ENCODE assay signal across 33 mouse cellular contexts in the genomic region with DNA sequence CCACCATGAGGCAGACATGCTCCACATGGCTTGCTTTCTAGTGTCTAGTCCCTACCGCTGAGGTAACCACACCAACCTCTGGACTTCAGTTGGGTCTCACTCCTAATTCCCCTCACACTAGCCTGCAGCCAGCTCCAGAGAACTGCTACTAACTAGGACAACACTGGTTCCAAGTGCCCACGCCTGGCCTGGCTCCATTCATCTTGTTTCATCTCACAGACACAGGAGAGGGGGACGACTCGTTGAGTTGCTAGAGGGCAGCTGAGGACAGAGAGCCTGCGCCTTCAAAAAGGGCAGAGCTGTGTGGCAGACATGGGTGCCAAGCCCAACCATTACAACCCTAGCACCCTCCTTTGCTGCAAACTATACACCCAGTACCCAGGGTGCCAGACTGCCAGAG.
A peak's percentile ranks its signal among the peaks of the same experiment; 100 is the strongest.
DNase-seq lines count a peak whose midpoint lies in the region; ATAC-seq and TF ChIP-seq lines count a peak whose summit lies in the region.
"Had no signal": no experiment of that assay in that cellular context is flagged by ENCODE, and none has a peak within 500 bp of the region (broad histone marks: within the 10 kb centered on the region; RNA-seq: fewer than 3 reads in every experiment).

No protein-coding gene starts in this region.

- no peak overlapping the region for H3K4me2 ChIP-seq in liver, postnatal 0 days (ENCODE audit: low read depth, low read length)
- H3K4me2 ChIP-seq: embryonic facial prominence, embryonic 12.5 days; forebrain, embryonic 15.5 days; heart, embryonic 13.5 days; hindbrain, embryonic 15.5 days; liver, embryonic 12.5 days; stomach, embryonic 15.5 days had no signal

- H3K9me3 ChIP-seq in liver, postnatal 0 days (ENCODE audit: low read length), result no peaks in the 10 kb centered on the region
- H3K9me3 ChIP-seq: embryonic facial prominence, embryonic 12.5 days; forebrain, embryonic 15.5 days; heart, embryonic 13.5 days; hindbrain, embryonic 15.5 days; liver, embryonic 12.5 days; stomach, embryonic 15.5 days had no signal

- intact Hi-C loops in left cerebral cortex, postnatal 14 days (cut with DNase I), result no loop called here
- intact Hi-C loops in gastrocnemius, postnatal 36 days (cut with DNase I), result no loop called here

- WGBS in liver, postnatal 0 days (ENCODE audit: insufficient replicate concordance), result 64% methylated on average over 5 of the region's 5 CpGs

- no peaks in the 10 kb centered on the region for H3K27me3 ChIP-seq in liver, postnatal 0 days (ENCODE audit: insufficient read depth, low read length)
- H3K27me3 ChIP-seq: embryonic facial prominence, embryonic 12.5 days; forebrain, embryonic 15.5 days; heart, embryonic 13.5 days; hindbrain, embryonic 15.5 days; liver, embryonic 12.5 days; megakaryocyte, embryonic 14.5 days; stomach, embryonic 15.5 days had no signal

- no peaks in the 10 kb centered on the region for H3K36me3 ChIP-seq in liver, postnatal 0 days (replicated peaks; ENCODE audit: insufficient read depth, low read length)
- H3K36me3 ChIP-seq: embryonic facial prominence, embryonic 12.5 days; forebrain, embryonic 15.5 days; G1E; heart, embryonic 13.5 days; hindbrain, embryonic 15.5 days; liver, embryonic 12.5 days; stomach, embryonic 15.5 days had no signal

- H3K4me1 ChIP-seq in liver, postnatal 0 days (ENCODE audit: insufficient read depth), result no peaks in the 10 kb centered on the region
- H3K4me1 ChIP-seq: embryonic facial prominence, embryonic 12.5 days; liver, embryonic 12.5 days; megakaryocyte, embryonic 14.5 days; stomach, embryonic 15.5 days had no signal

- no peak overlapping the region for H3K4me3 ChIP-seq in liver, postnatal 0 days (ENCODE audit: low read depth, low read length)
- H3K4me3 ChIP-seq: embryonic facial prominence, embryonic 12.5 days; forebrain, embryonic 15.5 days; heart, adult 2 months; heart, embryonic 13.5 days; hindbrain, embryonic 15.5 days; layer of hippocampus, adult 2 months; liver, embryonic 12.5 days; megakaryocyte, embryonic 14.5 days; stomach, embryonic 15.5 days had no signal

- no peak for TF ChIP-seq CTCF in liver, postnatal 0 days (IDR thresholded peaks at IDR 0.05; ENCODE audit: low read depth)

- no peak overlapping the region for H3K9ac ChIP-seq in liver, postnatal 0 days (replicated peaks)
- H3K9ac ChIP-seq: embryonic facial prominence, embryonic 12.5 days; forebrain, embryonic 15.5 days; heart, embryonic 13.5 days; hindbrain, embryonic 15.5 days; liver, embryonic 12.5 days; stomach, embryonic 15.5 days had no signal

- peak; percentile 30 to 65 for DNase-seq in frontal cortex, adult 2 months (ENCODE audit: extremely low spot score in 1 of 2, low spot score in 1 of 2)
- no peak for DNase-seq in frontal cortex, postnatal 14 days (ENCODE audit: low spot score in 2 of 2)
- peak; percentile 60 to 74 for DNase-seq in left cerebral cortex, postnatal 14 days (ENCODE audit: low spot score in 2 of 2)
- DNase-seq in left cerebral cortex, adult 11 months (ENCODE audit: low spot score), result no peak
- peak; percentile 50 to 52 for DNase-seq in frontal cortex, postnatal 36 days (ENCODE audit: low spot score in 2 of 2)
- peak; percentile 48 for DNase-seq in right cerebral cortex, postnatal 25 days
- DNase-seq in liver, postnatal 0 days, result no peak
- DNase-seq in gastrocnemius, postnatal 36 days, result no peak
- DNase-seq: adrenal gland, postnatal 14 days; cerebellum, adult 11-12 months; cerebellum, adult 9-11 months; embryo, embryonic 11 days; gastrocnemius, postnatal 25 days; heart, adult 2 months; heart, postnatal 10 days; kidney, adult 11 months; kidney, postnatal 36 days; layer of hippocampus, postnatal 36 days; lung, adult 18-20 months; lung, postnatal 4 days; midbrain, embryonic 14.5 days; thymus, postnatal 14 days had no signal

- no peak overlapping the region for H3K27ac ChIP-seq in liver, postnatal 0 days (ENCODE audit: low read depth)
- H3K27ac ChIP-seq: embryonic facial prominence, embryonic 12.5 days; forebrain, embryonic 15.5 days; heart, adult 2 months; heart, embryonic 13.5 days; hindbrain, embryonic 15.5 days; layer of hippocampus, adult 2 months; liver, embryonic 12.5 days; stomach, embryonic 15.5 days had no signal

- no peak for ATAC-seq in liver, postnatal 0 days
- ATAC-seq: forebrain, embryonic 15.5 days; inflammation-experienced regulatory T-cells, adult 6 months; liver, embryonic 12.5 days; lung, postnatal 0 days had no signal

- no peak for TF ChIP-seq EP300 in liver, postnatal 0 days (IDR thresholded peaks at IDR 0.05; ENCODE audit: low read depth)

Comparison
In these comparisons a context has a peak if more than half of its experiments do, and no peak if none do; other contexts are left out.
1. DNase-seq: peak in frontal cortex, adult 2 months (2 of 2), left cerebral cortex, postnatal 14 days (2 of 2), frontal cortex, postnatal 36 days (2 of 2) and right cerebral cortex, postnatal 25 days (single experiment); none in frontal cortex, postnatal 14 days (0 of 2), left cerebral cortex, adult 11 months (single experiment), liver, postnatal 0 days (single experiment) and gastrocnemius, postnatal 36 days (0 of 2).